In the genomic region with DNA sequence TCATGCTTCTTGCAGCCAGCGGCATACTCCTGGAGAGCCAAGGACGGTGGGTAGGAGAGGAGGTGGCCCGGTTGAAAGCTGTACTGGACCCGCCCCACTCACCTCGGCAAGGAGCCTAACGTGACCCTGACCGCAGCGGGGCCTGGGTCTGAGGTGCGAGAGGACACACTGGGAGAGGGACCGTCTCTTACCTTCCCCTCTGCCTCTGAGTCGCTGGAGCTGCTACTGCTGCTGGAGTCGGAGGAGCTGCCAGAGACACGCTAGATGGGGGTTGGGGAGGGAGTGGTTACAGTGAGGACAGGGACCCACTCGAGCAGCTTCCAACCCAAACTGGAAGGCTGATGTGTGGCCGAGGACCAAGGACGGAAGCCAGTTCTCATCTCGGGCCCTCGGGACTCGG, we compare ENCODE assay signal across 8 mouse cellular contexts. TPM values are rescaled to one million over a fixed set of nuclear protein-coding genes. Genes with fewer than 3 reads are reported as not detected.
A peak's percentile ranks its signal among the peaks of the same experiment; 100 is the strongest.
DNase-seq lines count a peak whose midpoint lies in the region; ATAC-seq and TF ChIP-seq lines count a peak whose summit lies in the region.

No protein-coding gene starts in this region.

- no peak overlapping the region for H3K27ac ChIP-seq in forebrain, embryonic 14.5 days (ENCODE audit: low read depth, low read length)
- H3K27ac ChIP-seq in kidney, postnatal 0 days: peak overlapping the region; percentile 61
- peak overlapping the region; percentile 46 for H3K27ac ChIP-seq in midbrain, embryonic 10.5 days (replicated peaks)

- no peak overlapping the region for H3K9ac ChIP-seq in forebrain, embryonic 14.5 days (ENCODE audit: low read length)
- peak overlapping the region; percentile 46 for H3K9ac ChIP-seq in kidney, postnatal 0 days (ENCODE audit: low read depth, low read length)

- H3K4me2 ChIP-seq in forebrain, embryonic 14.5 days (ENCODE audit: low read length): peak overlapping the region; percentile 26
- H3K4me2 ChIP-seq in kidney, postnatal 0 days (ENCODE audit: low read length): peak overlapping the region; percentile 59

- no peaks in the 10 kb centered on the region for H3K4me1 ChIP-seq in forebrain, embryonic 14.5 days (ENCODE audit: control insufficient read depth, insufficient read depth, low read length)
- peaks cover 3% of the 10 kb centered on the region for H3K4me1 ChIP-seq in kidney, postnatal 0 days (replicated peaks; ENCODE audit: insufficient read depth, low read length)
- peaks cover 20% of the 10 kb centered on the region for H3K4me1 ChIP-seq in midbrain, embryonic 10.5 days

- no peaks in the 10 kb centered on the region for H3K9me3 ChIP-seq in forebrain, embryonic 14.5 days (replicated peaks; ENCODE audit: control insufficient read depth, low read length)
- H3K9me3 ChIP-seq in kidney, postnatal 0 days (replicated peaks; ENCODE audit: low read length): no peaks in the 10 kb centered on the region
- H3K9me3 ChIP-seq in midbrain, embryonic 10.5 days (replicated peaks): no peaks in the 10 kb centered on the region

- 17% methylated on average over 19 of the region's 19 CpGs for WGBS in forebrain, embryonic 14.5 days
- 20% methylated on average over 19 of the region's 19 CpGs for WGBS in kidney, postnatal 0 days
- WGBS in midbrain, embryonic 10.5 days: 12% methylated on average over 19 of the region's 19 CpGs

- no peak overlapping the region for H3K4me3 ChIP-seq in forebrain, embryonic 14.5 days (ENCODE audit: low read depth, low read length)
- H3K4me3 ChIP-seq in kidney, postnatal 0 days (replicated peaks; ENCODE audit: low read depth, low read length): peak overlapping the region; percentile 26
- H3K4me3 ChIP-seq in midbrain, embryonic 10.5 days: peak overlapping the region; percentile 49

- intact Hi-C loops in gastrocnemius, postnatal 14 days (cut with DNase I; ENCODE audit: low total_unique reads): loop anchor here (2.0 kb wide), 1 partner anchor 47 kb away; no protein-coding TSS in a partner anchor

- H3K36me3 ChIP-seq in forebrain, embryonic 14.5 days (ENCODE audit: control insufficient read depth, insufficient read depth, low read length): peaks cover 12% of the 10 kb centered on the region
- H3K36me3 ChIP-seq in kidney, postnatal 0 days (ENCODE audit: insufficient read depth, low read length): 0 out of 2 replicates have a peak, but pooled peaks cover 10% of the 10 kb centered on the region
- peaks cover 36% of the 10 kb centered on the region for H3K36me3 ChIP-seq in midbrain, embryonic 10.5 days

- no peak for TF ChIP-seq CTCF in kidney, postnatal 0 days (IDR thresholded peaks at IDR 0.05; ENCODE audit: low read depth)

- H3K27me3 ChIP-seq in forebrain, embryonic 14.5 days (replicated peaks; ENCODE audit: control insufficient read depth, insufficient read depth, low read length): peaks cover 16% of the 10 kb centered on the region
- H3K27me3 ChIP-seq in kidney, postnatal 0 days (ENCODE audit: insufficient read depth, low read length): no peaks in the 10 kb centered on the region
- H3K27me3 ChIP-seq in midbrain, embryonic 10.5 days (ENCODE audit: low read depth, poor library complexity, severe bottlenecking): peaks cover 29% of the 10 kb centered on the region

- peak; percentile 42; the same call in 1 of the 2 replicates for ATAC-seq in forebrain, embryonic 14.5 days
- ATAC-seq in kidney, postnatal 0 days (replicated peaks; ENCODE audit: low FRiP score, low read depth): 0 out of 2 replicates have a peak, but pooled peaks have one; percentile 9

- peak; percentile 51 for DNase-seq in urinary bladder, adult 2 months (ENCODE audit: low spot score)
- no peak for DNase-seq in urinary bladder, postnatal 25 days (ENCODE audit: low spot score)
- no peak for DNase-seq in forebrain, embryonic 14.5 days (ENCODE audit: low spot score)
- DNase-seq in kidney, postnatal 0 days (ENCODE audit: low spot score): no peak
- DNase-seq in midbrain, embryonic 10.5 days (ENCODE audit: low spot score): no peak
- no peak for DNase-seq in retina, embryonic 14.5 days (ENCODE audit: low spot score)
- DNase-seq in gastrocnemius, postnatal 14 days: no peak
- DNase-seq in layer of hippocampus, adult 9-10 months (ENCODE audit: low spot score): no peak

RNA-seq across cellular contexts. Expression of a gene that starts 0.6 kb away (rescaled TPM):
- 144 and 178 TPM in 2 replicates for polyA plus RNA-seq in urinary bladder, adult 2 months (2012; rRNA removed)
- 0.37 and 1.2 TPM in 2 replicates for polyA plus RNA-seq in forebrain, embryonic 14.5 days (2014; fragmentation: Nextera tagmentation; extraction: Ambion mirVana)
- polyA plus RNA-seq in kidney, postnatal 0 days (2015; fragmentation: Nextera tagmentation; extraction: Ambion mirVana): 23.7 and 24.1 TPM in 2 replicates
- polyA plus RNA-seq in midbrain, embryonic 10.5 days (2016; fragmentation: Nextera tagmentation; extraction: Ambion mirVana): 4.2 and 4.7 TPM in 2 replicates
- total RNA-seq in gastrocnemius, postnatal 14 days (2021): 1 to 10 TPM in 1 of 2 experiments, under 1 TPM in 1; 0.59 to 1.2 TPM

RNA-seq across cellular contexts. Expression of a gene that starts 9.6 kb away (rescaled TPM):
- 43.4 and 45.5 TPM in 2 replicates for polyA plus RNA-seq in urinary bladder, adult 2 months (2012; rRNA removed)
- polyA plus RNA-seq in forebrain, embryonic 14.5 days (2014; fragmentation: Nextera tagmentation; extraction: Ambion mirVana): 88.2 and 96.2 TPM in 2 replicates
- polyA plus RNA-seq in kidney, postnatal 0 days (2015; fragmentation: Nextera tagmentation; extraction: Ambion mirVana): 121 and 131 TPM in 2 replicates
- polyA plus RNA-seq in midbrain, embryonic 10.5 days (2016; fragmentation: Nextera tagmentation; extraction: Ambion mirVana): 106 and 111 TPM in 2 replicates
- 10 to 100 TPM; 49.4 to 56.8 TPM for total RNA-seq in gastrocnemius, postnatal 14 days (2021)

RNA-seq across cellular contexts. Expression of a gene that starts 15.4 kb away (rescaled TPM):
- 3.9 and 5.4 TPM in 2 replicates for polyA plus RNA-seq in urinary bladder, adult 2 months (2012; rRNA removed)
- 0.22 and 0.46 TPM in 2 replicates for polyA plus RNA-seq in forebrain, embryonic 14.5 days (2014; fragmentation: Nextera tagmentation; extraction: Ambion mirVana)
- 0.87 and 0.88 TPM in 2 replicates for polyA plus RNA-seq in kidney, postnatal 0 days (2015; fragmentation: Nextera tagmentation; extraction: Ambion mirVana)
- 0.65 and 0.85 TPM in 2 replicates for polyA plus RNA-seq in midbrain, embryonic 10.5 days (2016; fragmentation: Nextera tagmentation; extraction: Ambion mirVana)
- 1 to 10 TPM; 2.2 to 2.6 TPM for total RNA-seq in gastrocnemius, postnatal 14 days (2021)

RNA-seq across cellular contexts. Expression of a gene that starts 33.9 kb away (rescaled TPM):
- polyA plus RNA-seq in urinary bladder, adult 2 months (2012; rRNA removed): 4.9 and 6.7 TPM in 2 replicates
- polyA plus RNA-seq in forebrain, embryonic 14.5 days (2014; fragmentation: Nextera tagmentation; extraction: Ambion mirVana): 0.85 and 1.6 TPM in 2 replicates
- 0.51 and 0.53 TPM in 2 replicates for polyA plus RNA-seq in kidney, postnatal 0 days (2015; fragmentation: Nextera tagmentation; extraction: Ambion mirVana)
- polyA plus RNA-seq in midbrain, embryonic 10.5 days (2016; fragmentation: Nextera tagmentation; extraction: Ambion mirVana): 0.43 and 0.52 TPM in 2 replicates
- total RNA-seq in gastrocnemius, postnatal 14 days (2021): under 1 TPM in 1 of 2 experiments, not detected in 1; 0.25 TPM

RNA-seq across cellular contexts. Expression of a gene that starts 34.0 kb away (rescaled TPM):
- polyA plus RNA-seq in urinary bladder, adult 2 months (2012; rRNA removed): 485 and 505 TPM in 2 replicates
- 46.6 and 51.3 TPM in 2 replicates for polyA plus RNA-seq in forebrain, embryonic 14.5 days (2014; fragmentation: Nextera tagmentation; extraction: Ambion mirVana)
- polyA plus RNA-seq in kidney, postnatal 0 days (2015; fragmentation: Nextera tagmentation; extraction: Ambion mirVana): 460 and 496 TPM in 2 replicates
- 20.5 and 20.8 TPM in 2 replicates for polyA plus RNA-seq in midbrain, embryonic 10.5 days (2016; fragmentation: Nextera tagmentation; extraction: Ambion mirVana)
- 1 to 10 TPM; 5.5 to 6.4 TPM for total RNA-seq in gastrocnemius, postnatal 14 days (2021)
